Mouse (Mus musculus) frontal cortex, postnatal 14 days (tissue): ENCODE data around the gene Slc6a16.

ENCODE experiments used
- DNase-seq, 2 experiments: peaks; one replicate each; pipeline ENCODE4 v3.0.0; 2022; ENCODE audit warnings: low spot score in 2 of 2

Slc6a16 gene

GRCm38 (mm10) chr7:45312686-45313453 lies 72.0 kb downstream of the Slc6a16 start:
- no peak for DNase-seq

DNA sequence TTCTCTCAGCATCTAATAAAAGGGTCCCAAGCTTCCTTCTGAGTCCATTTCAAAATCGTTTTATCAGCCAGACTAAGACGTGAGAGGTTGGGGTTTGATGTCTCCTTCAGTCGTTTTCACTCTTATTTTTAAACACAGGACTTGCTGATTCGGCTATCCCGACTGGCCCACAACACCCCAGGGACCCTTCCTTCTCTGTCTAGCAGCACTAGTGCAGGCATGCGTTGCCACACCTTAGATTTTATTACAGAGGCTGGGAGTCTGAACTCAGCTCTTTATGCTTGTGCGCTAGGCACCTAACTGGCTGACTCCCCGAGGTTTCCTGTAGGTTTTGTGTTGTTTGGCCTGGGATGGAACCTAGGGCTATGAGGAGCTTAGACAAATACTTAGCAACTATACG lies 72.6 kb downstream of the Slc6a16 start:
- no peak for DNase-seq

DNA sequence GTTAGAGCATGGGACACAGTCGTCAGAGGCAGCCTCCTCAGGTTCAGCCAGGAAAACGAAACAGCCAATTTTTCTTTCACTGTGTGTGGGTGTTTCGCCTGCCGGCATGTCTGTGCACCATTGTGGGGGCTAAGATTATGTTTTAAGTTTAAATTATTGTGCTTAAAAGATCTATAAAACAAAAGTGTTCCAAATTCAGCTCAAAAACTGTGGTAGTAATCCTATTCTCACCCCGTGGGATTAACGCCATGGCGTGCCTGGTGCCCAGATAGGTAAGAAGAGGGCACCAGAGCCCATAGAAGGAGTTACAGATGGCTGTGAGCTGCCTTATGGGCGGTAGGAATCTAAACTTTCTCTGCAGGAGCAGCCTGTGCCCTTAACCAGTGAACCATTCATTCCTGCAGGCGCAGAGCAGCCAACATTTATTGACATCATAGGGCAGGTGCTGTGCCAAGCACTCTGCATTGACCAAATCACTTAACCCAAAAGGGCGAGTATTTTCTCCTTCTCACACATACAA lies 74.4 kb downstream of the Slc6a16 start:
- no peak for DNase-seq

DNA sequence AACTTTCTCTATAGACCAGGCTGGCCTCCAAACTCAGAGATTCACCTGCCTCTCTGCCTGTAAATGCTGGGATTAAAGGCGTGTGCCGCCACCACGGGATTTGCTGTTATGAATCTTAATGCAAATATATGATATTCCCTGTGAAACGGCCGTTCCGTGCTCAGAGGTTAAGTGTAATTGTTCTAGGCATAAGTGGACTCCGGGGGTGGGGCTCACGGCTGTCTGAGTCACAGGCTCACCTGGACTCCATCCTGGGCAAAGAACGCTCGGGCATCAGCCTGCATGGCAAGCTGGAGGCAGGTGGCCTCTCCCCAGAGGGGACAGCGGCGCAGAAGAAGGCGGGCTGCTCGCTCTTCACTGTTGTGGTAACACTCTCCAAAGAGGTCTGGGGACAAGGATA lies 75.7 kb downstream of the Slc6a16 start:
- DNase-seq: no peak

DNA sequence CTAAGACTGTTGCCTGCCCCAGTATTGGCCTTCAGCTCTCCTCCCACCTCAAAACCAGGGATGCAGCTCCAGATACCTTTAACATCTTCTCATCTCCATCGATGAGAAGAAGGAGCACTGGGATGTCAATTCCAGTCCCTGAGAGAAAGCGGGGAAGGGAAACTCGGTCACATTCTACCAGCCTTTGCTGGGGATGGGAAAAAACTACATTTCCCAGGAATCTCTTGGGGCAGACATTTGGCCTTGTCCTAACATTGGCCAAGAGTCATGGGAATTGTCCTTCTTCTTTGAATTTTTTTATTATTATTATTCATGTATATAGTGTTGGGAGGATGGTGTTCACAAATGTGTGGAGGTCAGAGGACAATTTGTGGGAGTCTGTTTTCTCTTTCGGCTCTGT lies 81.4 kb downstream of the Slc6a16 start:
- DNase-seq: no peak
